Mouse (Mus musculus): ENCODE measurements at regions not wholly inside any gene's neighbourhood (a gene's known extent, or its start where the extent isn't known, plus 50 kb on each side); places are given as distances from the start of the nearest gene placed in this dataset.
A peak's percentile ranks its signal among the peaks of the same experiment; 100 is the strongest.

DNA sequence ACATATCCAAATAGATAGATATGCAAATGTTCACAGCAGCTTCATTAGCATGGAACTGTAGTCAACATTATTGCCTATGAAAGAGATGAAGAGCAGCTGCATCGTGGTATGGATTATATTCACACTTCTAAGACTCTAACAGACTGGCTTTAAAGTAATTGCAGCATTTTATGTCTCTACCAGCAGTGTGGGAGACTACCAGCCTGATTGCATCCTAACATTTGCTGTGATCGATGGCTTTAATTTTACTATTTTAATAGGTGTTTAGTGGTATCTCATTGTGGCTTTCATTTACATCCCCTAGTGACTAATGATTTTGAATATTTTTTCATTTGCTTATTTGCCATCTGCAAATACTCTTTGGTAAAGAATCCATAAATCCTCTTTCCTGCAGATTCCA is 574.1 kb downstream of the Ccdc50 start:
- H3K4me1 ChIP-seq (replicated peaks; ENCODE audit: control insufficient read depth, insufficient read depth, low read length): no peaks in the 10 kb centered on the region
- DNase-seq (ENCODE audit: low spot score) (no peak), ATAC-seq (replicated peaks; ENCODE audit: low FRiP score) (no peak)
- no peak overlapping the region for H3K4me3 ChIP-seq (ENCODE audit: low read depth, low read length)
- no peaks in the 10 kb centered on the region for H3K27me3 ChIP-seq (ENCODE audit: control insufficient read depth, insufficient read depth, low read length)
- no peak overlapping the region for H3K9ac ChIP-seq (ENCODE audit: low read length)
- no peak overlapping the region for H3K4me2 ChIP-seq (ENCODE audit: low read depth, low read length, severe bottlenecking)
- no peaks in the 10 kb centered on the region for H3K9me3 ChIP-seq (ENCODE audit: control insufficient read depth, low read length)
- H3K36me3 ChIP-seq (ENCODE audit: control insufficient read depth, insufficient read depth, low read length): no peaks in the 10 kb centered on the region
- no peak overlapping the region for H3K27ac ChIP-seq (ENCODE audit: low read depth, low read length)
- 94% methylated on average over 2 of the region's 2 CpGs for WGBS

DNA sequence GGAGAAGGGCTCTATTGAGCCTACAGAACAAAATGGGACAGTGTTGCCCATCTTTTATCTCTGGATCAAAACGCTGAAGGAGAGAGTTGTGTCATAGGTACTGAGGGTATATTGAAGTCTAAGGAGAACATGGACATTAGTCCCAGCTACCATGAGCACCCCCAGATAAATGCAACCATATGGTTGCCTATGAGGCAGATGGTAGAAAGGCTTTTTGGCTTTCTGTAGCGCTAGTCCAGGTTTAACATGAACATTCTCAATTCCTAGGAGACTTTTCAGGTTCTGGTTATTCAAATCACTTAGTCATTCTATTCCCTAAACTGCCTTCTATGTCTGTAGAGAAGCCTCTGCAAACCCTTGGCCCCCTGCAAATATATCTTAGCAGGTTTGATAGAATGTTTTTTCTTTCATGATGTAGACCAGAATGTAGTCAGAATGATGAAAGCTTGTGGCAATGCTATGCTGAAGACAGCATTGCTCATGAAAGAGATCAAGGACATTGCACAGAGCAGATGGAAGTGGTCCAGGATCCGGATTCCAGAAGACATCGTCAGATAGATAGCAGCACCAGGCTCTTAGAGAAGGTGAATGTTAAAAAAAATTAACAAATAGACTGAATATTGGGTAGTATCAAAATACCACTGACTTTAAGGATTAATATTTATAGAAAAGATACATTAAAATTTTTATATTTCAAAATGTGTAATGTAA is 590.2 kb downstream of the Ccdc50 start:
- ATAC-seq (replicated peaks; ENCODE audit: low FRiP score): no peak
- no peak for DNase-seq (ENCODE audit: low spot score)
- no peak overlapping the region for H3K4me2 ChIP-seq (ENCODE audit: low read depth, low read length, severe bottlenecking)
- no peak overlapping the region for H3K9ac ChIP-seq (ENCODE audit: low read length)
- no peak overlapping the region for H3K27ac ChIP-seq (ENCODE audit: low read depth, low read length)
- no peak overlapping the region for H3K4me3 ChIP-seq (ENCODE audit: low read depth, low read length)
- no peaks in the 10 kb centered on the region for H3K4me1 ChIP-seq (replicated peaks; ENCODE audit: control insufficient read depth, insufficient read depth, low read length)
- 87% methylated on average over 4 of the region's 4 CpGs for WGBS
- no peaks in the 10 kb centered on the region for H3K9me3 ChIP-seq (ENCODE audit: control insufficient read depth, low read length)
- H3K27me3 ChIP-seq (ENCODE audit: control insufficient read depth, insufficient read depth, low read length): no peaks in the 10 kb centered on the region
- no peaks in the 10 kb centered on the region for H3K36me3 ChIP-seq (ENCODE audit: control insufficient read depth, insufficient read depth, low read length)

- Histone ChIP-seq H3K9me3 (ENCODE audit: control insufficient read depth, low read length) (no peaks in the 10 kb centered on the region), H3K4me2 (ENCODE audit: low read depth, low read length, severe bottlenecking) (no peak overlapping the region), H3K9ac (ENCODE audit: low read length) (no peak overlapping the region), H3K27me3 (ENCODE audit: control insufficient read depth, insufficient read depth, low read length) (no peaks in the 10 kb centered on the region), H3K36me3 (ENCODE audit: control insufficient read depth, insufficient read depth, low read length) (no peaks in the 10 kb centered on the region), H3K27ac (ENCODE audit: low read depth, low read length) (no peak overlapping the region), H3K4me1 (replicated peaks; ENCODE audit: control insufficient read depth, insufficient read depth, low read length) (no peaks in the 10 kb centered on the region), H3K4me3 (ENCODE audit: low read depth, low read length) (no peak overlapping the region)
- WGBS: 53% methylated on average over 6 of the region's 6 CpGs
- no peak for ATAC-seq (replicated peaks; ENCODE audit: low FRiP score)
- no peak for DNase-seq (ENCODE audit: low spot score)
Observed at GRCm38 (mm10) chr16:28015276-28015897, 626.7 kb downstream of the Ccdc50 start.

DNA sequence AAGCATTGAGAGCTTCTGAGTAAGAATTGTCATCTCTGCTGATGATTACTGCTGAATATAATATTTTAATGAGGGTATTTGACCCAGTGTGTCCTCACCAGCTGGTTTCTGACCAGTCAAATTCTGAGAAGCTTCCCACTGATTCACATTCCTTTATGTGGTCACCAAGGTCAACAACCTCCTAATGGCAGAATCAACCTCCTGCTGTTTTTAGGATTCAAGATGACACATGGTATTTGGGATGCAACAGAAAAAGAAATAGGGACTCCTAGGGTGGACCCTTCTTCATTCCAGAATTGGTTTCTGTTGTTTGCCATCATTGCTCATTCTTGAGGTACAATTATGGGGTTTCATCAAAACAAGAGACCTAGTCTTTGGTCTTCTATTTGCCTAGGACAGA is 629.6 kb downstream of the Ccdc50 start:
- Histone ChIP-seq H3K27ac (ENCODE audit: low read depth, low read length) (no peak overlapping the region), H3K4me2 (ENCODE audit: low read depth, low read length, severe bottlenecking) (no peak overlapping the region)
- no peak for ATAC-seq (replicated peaks; ENCODE audit: low FRiP score)

DNA sequence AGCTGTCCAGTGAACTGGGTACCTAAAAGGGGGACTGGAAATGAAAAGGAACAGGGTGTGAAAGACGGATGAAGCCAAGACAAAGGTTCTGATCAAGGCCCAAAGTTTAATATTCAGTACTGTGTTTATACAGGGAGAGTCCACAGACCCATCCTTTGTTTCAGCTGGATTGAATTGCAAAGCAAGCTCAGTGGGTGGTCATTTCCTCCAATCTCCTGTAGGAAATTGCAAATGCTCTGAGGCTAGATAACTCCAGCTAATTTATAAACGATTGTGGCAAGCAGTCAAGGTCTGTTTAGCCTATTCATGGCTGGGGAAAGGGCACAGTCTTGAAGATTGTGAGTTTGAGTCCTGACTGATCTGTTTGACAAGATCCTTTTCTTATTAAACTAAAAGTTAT is 650.3 kb downstream of the Ccdc50 start:
- ATAC-seq (replicated peaks; ENCODE audit: low FRiP score) (no peak), DNase-seq (ENCODE audit: low spot score) (no peak)
- 29% methylated on average over 2 of the region's 2 CpGs for WGBS

More for the DNA sequence above, 629.6 kb downstream of the Ccdc50 start:
- Histone ChIP-seq H3K4me1 (replicated peaks; ENCODE audit: control insufficient read depth, insufficient read depth, low read length) (no peaks in the 10 kb centered on the region), H3K36me3 (ENCODE audit: control insufficient read depth, insufficient read depth, low read length) (no peaks in the 10 kb centered on the region), H3K27me3 (ENCODE audit: control insufficient read depth, insufficient read depth, low read length) (no peaks in the 10 kb centered on the region), H3K4me3 (ENCODE audit: low read depth, low read length) (no peak overlapping the region), H3K9me3 (ENCODE audit: control insufficient read depth, low read length) (no peaks in the 10 kb centered on the region), H3K9ac (ENCODE audit: low read length) (no peak overlapping the region)
- no peak for DNase-seq (ENCODE audit: low spot score)

DNA sequence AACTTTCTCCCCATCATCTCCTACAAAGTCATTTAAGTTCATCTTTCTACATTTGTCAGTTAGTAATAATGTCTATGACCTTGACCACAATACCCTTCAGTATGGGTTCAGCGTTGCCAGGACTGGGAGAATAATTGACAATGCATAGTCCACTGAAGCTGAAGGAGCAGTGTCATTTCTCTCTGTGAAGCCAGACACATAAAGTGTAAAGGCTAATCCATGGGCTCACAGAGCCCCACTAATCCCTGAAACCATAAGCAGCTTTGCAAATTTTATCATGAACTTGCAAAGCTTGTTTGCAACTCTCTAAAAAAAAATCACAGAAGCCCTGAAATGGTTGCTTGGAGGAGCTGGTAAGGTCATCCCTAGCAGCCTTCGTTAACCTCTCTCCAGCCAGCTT is 654.4 kb downstream of the Ccdc50 start:
- Histone ChIP-seq H3K36me3 (ENCODE audit: control insufficient read depth, insufficient read depth, low read length) (no peaks in the 10 kb centered on the region), H3K27ac (ENCODE audit: low read depth, low read length) (no peak overlapping the region), H3K4me3 (ENCODE audit: low read depth, low read length) (no peak overlapping the region), H3K27me3 (ENCODE audit: control insufficient read depth, insufficient read depth, low read length) (no peaks in the 10 kb centered on the region), H3K9me3 (ENCODE audit: control insufficient read depth, low read length) (no peaks in the 10 kb centered on the region), H3K9ac (ENCODE audit: low read length) (no peak overlapping the region), H3K4me2 (ENCODE audit: low read depth, low read length, severe bottlenecking) (no peak overlapping the region), H3K4me1 (replicated peaks; ENCODE audit: control insufficient read depth, insufficient read depth, low read length) (no peaks in the 10 kb centered on the region)
- WGBS: 53% methylated on average over 2 of the region's 2 CpGs
- no peak for ATAC-seq (replicated peaks; ENCODE audit: low FRiP score)
- no peak for DNase-seq (ENCODE audit: low spot score)

More for the DNA sequence above, 650.3 kb downstream of the Ccdc50 start:
- Histone ChIP-seq H3K9me3 (ENCODE audit: control insufficient read depth, low read length) (no peaks in the 10 kb centered on the region), H3K27me3 (ENCODE audit: control insufficient read depth, insufficient read depth, low read length) (no peaks in the 10 kb centered on the region), H3K36me3 (ENCODE audit: control insufficient read depth, insufficient read depth, low read length) (no peaks in the 10 kb centered on the region), H3K9ac (ENCODE audit: low read length) (no peak overlapping the region), H3K4me3 (ENCODE audit: low read depth, low read length) (no peak overlapping the region), H3K4me1 (replicated peaks; ENCODE audit: control insufficient read depth, insufficient read depth, low read length) (no peaks in the 10 kb centered on the region), H3K4me2 (ENCODE audit: low read depth, low read length, severe bottlenecking) (no peak overlapping the region), H3K27ac (ENCODE audit: low read depth, low read length) (no peak overlapping the region)

- WGBS: 79% methylated on average over 5 of the region's 5 CpGs
- H3K9ac ChIP-seq (ENCODE audit: low read length): no peak overlapping the region
- no peaks in the 10 kb centered on the region for H3K27me3 ChIP-seq (ENCODE audit: control insufficient read depth, insufficient read depth, low read length)
- H3K9me3 ChIP-seq (ENCODE audit: control insufficient read depth, low read length): no peaks in the 10 kb centered on the region
- no peak overlapping the region for H3K4me3 ChIP-seq (ENCODE audit: low read depth, low read length)
- no peak overlapping the region for H3K4me2 ChIP-seq (ENCODE audit: low read depth, low read length, severe bottlenecking)
- H3K36me3 ChIP-seq (ENCODE audit: control insufficient read depth, insufficient read depth, low read length): no peaks in the 10 kb centered on the region
- ATAC-seq (replicated peaks; ENCODE audit: low FRiP score) (peak; percentile 61; the same call in 1 of the 2 replicates), DNase-seq (ENCODE audit: low spot score) (no peak)
- H3K27ac ChIP-seq (ENCODE audit: low read depth, low read length): no peak overlapping the region
- no peaks in the 10 kb centered on the region for H3K4me1 ChIP-seq (replicated peaks; ENCODE audit: control insufficient read depth, insufficient read depth, low read length)
Observed at GRCm38 (mm10) chr16:28064785-28065301, 676.2 kb downstream of the Ccdc50 start.

GRCm38 (mm10) chr16:28082891-28083649 is 669.8 kb downstream of the Fgf12 start:
- WGBS: 37% methylated on average over 7 of the region's 7 CpGs

More at GRCm38 (mm10) chr16:28082891-28083649, 669.8 kb downstream of the Fgf12 start:
- Histone ChIP-seq H3K4me3 (ENCODE audit: low read depth, low read length) (no peak overlapping the region), H3K9me3 (ENCODE audit: control insufficient read depth, low read length) (no peaks in the 10 kb centered on the region), H3K27ac (ENCODE audit: low read depth, low read length) (no peak overlapping the region), H3K36me3 (ENCODE audit: control insufficient read depth, insufficient read depth, low read length) (no peaks in the 10 kb centered on the region), H3K27me3 (ENCODE audit: control insufficient read depth, insufficient read depth, low read length) (no peaks in the 10 kb centered on the region), H3K4me2 (ENCODE audit: low read depth, low read length, severe bottlenecking) (no peak overlapping the region), H3K9ac (ENCODE audit: low read length) (no peak overlapping the region), H3K4me1 (replicated peaks; ENCODE audit: control insufficient read depth, insufficient read depth, low read length) (no peaks in the 10 kb centered on the region)
- no peak for DNase-seq (ENCODE audit: low spot score)
- ATAC-seq (replicated peaks; ENCODE audit: low FRiP score): peak; percentile 82

Measured in forebrain, embryonic 11.5 days (tissue).